Mouse (Mus musculus): ENCODE results near the gene Neu4. TPM values are rescaled to one million over a fixed set of nuclear protein-coding genes. Genes with fewer than 3 reads are reported as not detected.
"Not testable (repeated sequence)": the region's sequence is repeated elsewhere in the genome, so short reads cannot be mapped to it uniquely, and the experiment has no call there.

Neu4 gene
- total RNA-seq, 2 experiments from 2014 or later, result not detected

GRCm38 (mm10) chr1:94051104-94051503, 30.9 kb downstream of the Neu4 start:
- no peak for DNase-seq
- intact Hi-C loops (cut with DNase I), result no loop called here

GRCm38 (mm10) chr1:94052373-94052772, 32.1 kb downstream of the Neu4 start, which contains the start of gene Pdcd1:
Gene Pdcd1 (minus strand): TSS chr1:94052553.
- no peak for DNase-seq
- intact Hi-C loops (cut with DNase I), result no loop called here

- DNase-seq, result no peak
- intact Hi-C loops (cut with DNase I), result no loop called here
Measured at GRCm38 (mm10) chr1:94053530-94054216, 33.4 kb downstream of the Neu4 start.

- intact Hi-C loops (cut with DNase I), result no loop called here
- DNase-seq, result no peak
Measured at GRCm38 (mm10) chr1:94054481-94054880, 34.2 kb downstream of the Neu4 start.

- no peak for DNase-seq
- intact Hi-C loops (cut with DNase I), result no loop called here
Measured at GRCm38 (mm10) chr1:94055966-94056365, 35.7 kb downstream of the Neu4 start.

- intact Hi-C loops (cut with DNase I), result no loop called here
- DNase-seq, result no peak
Measured at GRCm38 (mm10) chr1:94057401-94057800, 37.1 kb downstream of the Neu4 start.

GRCm38 (mm10) chr1:94058281-94058680, 38.0 kb downstream of the Neu4 start:
- intact Hi-C loops (cut with DNase I); DNase-seq: not testable (repeated sequence)

- intact Hi-C loops (cut with DNase I), result loop anchor here (5.0 kb wide), 2 partner anchors 37 to 92 kb away; no protein-coding TSS in a partner anchor
- DNase-seq, result no peak
Measured at GRCm38 (mm10) chr1:94074756-94075155, 54.5 kb downstream of the Neu4 start.

GRCm38 (mm10) chr1:94076702-94077101, 56.5 kb downstream of the Neu4 start:
- intact Hi-C loops (cut with DNase I), result loop anchor here (5.0 kb wide), 2 partner anchors 39 to 94 kb away; no protein-coding TSS in a partner anchor
- DNase-seq, result no peak

Other genes with a start within 250 kb of the Neu4 start
- 10 to 100 TPM; 14.0 to 15.1 TPM for gene Dtymk, start 218.5 kb upstream of the Neu4 start, total RNA-seq (2021)
- gene Ing5, start 216.5 kb upstream of the Neu4 start, total RNA-seq (2021), result 1 to 10 TPM; 3.0 to 4.2 TPM
- 10 to 100 TPM; 17.2 to 22.1 TPM for gene D2hgdh, start 195.5 kb upstream of the Neu4 start, total RNA-seq (2021)
- gene Gal3st2, start 159.1 kb upstream of the Neu4 start, total RNA-seq (2021), result not detected
- under 1 TPM in 1 of 2 experiments, not detected in 1; 0.12 TPM for gene Gal3st2b, start 102.1 kb upstream of the Neu4 start, total RNA-seq (2021)
- gene Gal3st2c, start 29.9 kb upstream of the Neu4 start, total RNA-seq (2021), result under 1 TPM in 1 of 2 experiments, not detected in 1; 0.05 TPM
- not detected for gene Pdcd1, start 32.1 kb downstream of the Neu4 start, total RNA-seq (2021)